Mouse (Mus musculus): ENCODE results near the gene Pfkfb2. TPM values are rescaled to one million over a fixed set of nuclear protein-coding genes. Genes with fewer than 3 reads are reported as not detected.

Pfkfb2 gene
- total RNA-seq (2017): 14.6 and 18.1 TPM in 2 replicates

- ATAC-seq (replicated peaks in 1 of 2; ENCODE audit: insufficient read depth in 1 of 2, low FRiP score in 2 of 2, low TSS enrichment in 1 of 2, low read depth in 1 of 2, poor library complexity in 2 of 2, severe bottlenecking in 2 of 2): no peak
Observed at GRCm38 (mm10) chr1:130729153-130729552, at the start of gene Pfkfb2. Gene Pfkfb2 (minus strand): TSS chr1:130729253.

DNA sequence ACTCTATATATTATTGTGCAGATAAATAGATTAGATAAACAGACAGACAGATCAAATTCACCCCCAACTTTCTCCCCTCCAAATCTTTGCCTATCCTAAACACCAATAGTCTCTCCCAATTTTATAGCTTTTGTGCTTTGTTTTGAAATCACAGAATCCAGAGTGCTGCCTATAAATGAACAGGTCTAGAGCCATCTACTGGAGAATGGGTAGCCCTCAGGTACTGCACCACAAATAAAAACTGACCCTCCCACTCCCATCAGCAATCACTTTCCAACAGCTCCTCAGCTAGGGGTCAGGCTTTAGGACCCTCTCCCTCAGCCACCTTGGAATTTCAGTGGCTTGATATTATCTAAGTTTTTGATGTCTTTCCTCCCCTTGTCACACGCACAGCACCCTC lies 47.6 kb upstream of the Pfkfb2 start:
- ATAC-seq (replicated peaks in 1 of 2; ENCODE audit: insufficient read depth in 1 of 2, low FRiP score in 2 of 2, low TSS enrichment in 1 of 2, low read depth in 1 of 2, poor library complexity in 2 of 2, severe bottlenecking in 2 of 2): peak in 1 of 2 experiments; percentile 60; a peak in 2 of 4 replicates

DNA sequence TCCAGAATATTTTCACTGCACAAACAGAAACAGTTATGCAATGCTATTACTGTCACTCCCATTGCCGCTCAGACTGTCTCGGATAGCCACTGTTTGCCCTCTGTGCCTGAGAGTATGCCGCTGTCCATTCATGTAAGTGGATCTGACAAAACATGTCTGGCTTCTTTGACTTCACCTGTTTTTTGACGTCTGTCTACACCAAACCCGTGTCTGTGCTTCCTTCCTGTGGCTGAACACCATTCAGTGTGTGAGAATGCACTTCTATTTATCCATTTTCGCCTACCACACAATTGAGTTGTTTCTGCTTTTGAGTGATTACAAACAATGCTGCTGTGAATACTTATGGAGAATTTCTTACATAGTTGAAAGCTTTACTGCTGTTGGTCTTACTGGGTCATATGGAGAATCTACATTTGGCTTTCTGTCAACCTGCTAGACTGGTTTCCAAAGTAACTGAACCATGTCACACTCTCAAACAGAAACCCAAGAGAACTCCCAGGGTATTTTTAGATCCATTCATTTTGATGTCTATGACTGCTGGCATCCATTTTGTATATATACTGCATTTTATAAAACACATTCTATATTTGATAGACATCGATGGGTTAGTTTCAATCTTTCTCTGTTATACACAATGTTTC lies 46.8 kb upstream of the Pfkfb2 start:
- ATAC-seq (replicated peaks in 1 of 2; ENCODE audit: insufficient read depth in 1 of 2, low FRiP score in 2 of 2, low TSS enrichment in 1 of 2, low read depth in 1 of 2, poor library complexity in 2 of 2, severe bottlenecking in 2 of 2): no peak

DNA sequence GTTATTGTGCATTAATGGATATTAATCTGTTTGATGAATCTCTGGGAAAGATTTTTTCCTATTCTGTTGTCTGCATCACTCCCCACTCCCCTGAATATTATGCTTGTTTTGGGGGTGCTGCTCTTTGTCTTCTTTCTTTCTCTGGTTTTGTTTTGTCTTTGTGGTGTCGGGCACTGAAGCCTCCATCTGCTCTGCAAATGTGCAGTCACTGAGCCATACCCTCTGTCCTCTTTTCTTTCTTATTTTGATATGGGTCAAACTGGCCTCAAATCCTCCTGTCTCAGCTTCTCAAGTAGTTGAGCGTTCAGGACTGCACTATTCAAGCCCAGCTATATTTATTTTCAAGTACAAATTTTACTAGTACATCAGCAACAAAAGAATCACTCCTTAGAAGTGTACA lies 46.2 kb upstream of the Pfkfb2 start:
- ATAC-seq (replicated peaks in 1 of 2; ENCODE audit: insufficient read depth in 1 of 2, low FRiP score in 2 of 2, low TSS enrichment in 1 of 2, low read depth in 1 of 2, poor library complexity in 2 of 2, severe bottlenecking in 2 of 2): no peak

GRCm38 (mm10) chr1:130770981-130771494 lies 42.0 kb upstream of the Pfkfb2 start:
- ATAC-seq (replicated peaks in 1 of 2; ENCODE audit: insufficient read depth in 1 of 2, low FRiP score in 2 of 2, low TSS enrichment in 1 of 2, low read depth in 1 of 2, poor library complexity in 2 of 2, severe bottlenecking in 2 of 2): no peak

GRCm38 (mm10) chr1:130770487-130770886 lies 41.4 kb upstream of the Pfkfb2 start:
- no peak for ATAC-seq (replicated peaks in 1 of 2; ENCODE audit: insufficient read depth in 1 of 2, low FRiP score in 2 of 2, low TSS enrichment in 1 of 2, low read depth in 1 of 2, poor library complexity in 2 of 2, severe bottlenecking in 2 of 2)

DNA sequence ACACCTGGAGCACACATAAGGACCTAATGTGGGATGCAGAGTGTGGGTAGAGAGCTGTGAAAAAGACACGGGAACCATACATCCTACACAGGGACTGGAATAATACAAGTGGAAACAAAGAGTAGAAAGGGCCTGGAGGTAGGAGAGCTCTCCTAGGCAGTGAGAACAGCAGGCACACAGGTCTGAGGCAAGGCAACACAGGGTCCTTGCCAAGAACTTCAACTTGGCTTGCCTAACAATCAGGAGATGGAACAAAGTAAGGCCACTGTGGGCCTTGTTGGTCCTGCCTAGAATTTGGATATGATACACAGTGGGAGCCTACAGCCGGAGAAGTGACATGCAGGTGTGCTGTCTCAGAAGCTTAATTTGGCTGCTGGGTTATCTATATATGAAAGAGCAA lies 40.9 kb upstream of the Pfkfb2 start:
- ATAC-seq (replicated peaks in 1 of 2; ENCODE audit: insufficient read depth in 1 of 2, low FRiP score in 2 of 2, low TSS enrichment in 1 of 2, low read depth in 1 of 2, poor library complexity in 2 of 2, severe bottlenecking in 2 of 2): no peak

DNA sequence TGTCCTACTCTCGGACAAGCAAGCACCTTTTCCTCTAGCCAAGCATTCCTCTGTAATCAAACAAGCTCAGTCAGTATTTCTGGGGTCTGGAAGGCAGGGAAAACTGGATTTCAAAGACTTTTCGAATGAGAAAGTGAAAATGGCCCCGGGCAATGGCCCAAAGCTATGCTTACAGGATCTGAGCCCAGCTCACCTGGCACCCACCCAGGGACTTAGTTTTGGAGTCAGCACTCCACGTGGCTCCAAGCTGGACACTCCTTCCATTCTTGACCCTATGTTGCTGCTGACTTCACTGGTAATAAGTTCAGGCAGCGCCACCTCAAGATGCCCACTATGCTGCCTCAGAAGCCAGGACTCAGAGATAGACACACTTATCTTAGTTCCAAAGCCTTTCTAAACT lies 38.0 kb upstream of the Pfkfb2 start:
- no peak for ATAC-seq (replicated peaks in 1 of 2; ENCODE audit: insufficient read depth in 1 of 2, low FRiP score in 2 of 2, low TSS enrichment in 1 of 2, low read depth in 1 of 2, poor library complexity in 2 of 2, severe bottlenecking in 2 of 2)

GRCm38 (mm10) chr1:130764027-130764461 lies 35.0 kb upstream of the Pfkfb2 start:
- peak; percentile 51 to 80; a peak in 3 of 4 replicates for ATAC-seq (replicated peaks in 1 of 2; ENCODE audit: insufficient read depth in 1 of 2, low FRiP score in 2 of 2, low TSS enrichment in 1 of 2, low read depth in 1 of 2, poor library complexity in 2 of 2, severe bottlenecking in 2 of 2)

DNA sequence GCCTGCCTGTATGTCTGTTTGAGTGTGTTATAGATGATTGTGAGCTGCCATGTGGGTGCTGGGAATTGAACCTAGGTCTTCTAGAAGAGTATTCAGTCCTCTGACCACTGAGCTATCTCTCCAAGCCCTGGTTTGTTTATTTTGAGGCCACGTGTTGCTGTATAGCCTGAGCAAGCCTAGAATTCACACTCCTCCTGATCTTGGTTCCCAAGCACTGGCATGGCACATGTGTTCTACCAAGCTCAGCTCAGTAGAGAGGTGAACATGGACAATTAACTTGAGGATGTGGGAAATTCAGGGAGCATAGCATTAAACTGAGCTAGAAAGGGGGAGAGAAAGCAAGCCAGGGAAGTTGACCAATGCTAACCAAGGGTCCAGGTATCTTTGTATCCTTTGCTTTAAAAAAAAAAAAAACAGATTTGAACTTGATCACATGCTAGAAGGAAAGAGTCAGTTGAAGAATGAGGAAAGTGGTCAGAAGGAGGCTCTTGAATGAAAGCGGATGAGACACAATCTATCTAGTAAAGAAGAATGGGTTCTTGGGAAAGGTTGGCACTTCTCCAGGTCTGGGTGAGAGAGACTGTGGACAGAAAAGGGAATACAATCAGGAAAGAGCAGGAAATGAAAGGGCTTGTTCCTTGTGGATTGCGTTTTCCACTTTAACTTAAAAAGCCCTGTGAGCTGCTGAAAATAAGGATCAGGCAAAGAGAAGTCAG lies 33.1 kb upstream of the Pfkfb2 start:
- ATAC-seq (replicated peaks in 1 of 2; ENCODE audit: insufficient read depth in 1 of 2, low FRiP score in 2 of 2, low TSS enrichment in 1 of 2, low read depth in 1 of 2, poor library complexity in 2 of 2, severe bottlenecking in 2 of 2): no peak

DNA sequence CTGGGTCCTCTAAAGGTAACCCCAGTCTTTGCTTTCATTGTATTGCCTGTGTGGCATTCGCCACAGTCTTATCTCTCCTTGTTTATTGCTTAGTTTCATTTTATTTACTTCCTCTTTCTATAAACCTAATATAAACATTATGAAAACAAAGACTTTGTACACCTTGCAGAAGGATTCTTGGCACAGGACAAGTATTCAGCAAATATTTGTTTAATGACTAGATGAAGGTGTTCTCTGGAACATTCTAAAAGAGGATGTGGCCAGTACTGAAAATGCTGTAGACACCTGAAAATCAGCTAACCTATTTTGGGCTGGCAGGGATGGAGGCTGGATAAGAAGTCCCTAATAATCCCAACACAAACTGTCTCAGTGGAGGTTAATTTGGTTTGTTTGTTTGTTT lies 32.5 kb upstream of the Pfkfb2 start:
- no peak for ATAC-seq (replicated peaks in 1 of 2; ENCODE audit: insufficient read depth in 1 of 2, low FRiP score in 2 of 2, low TSS enrichment in 1 of 2, low read depth in 1 of 2, poor library complexity in 2 of 2, severe bottlenecking in 2 of 2)

GRCm38 (mm10) chr1:130759689-130760088 lies 30.6 kb upstream of the Pfkfb2 start:
- ATAC-seq (replicated peaks in 1 of 2; ENCODE audit: insufficient read depth in 1 of 2, low FRiP score in 2 of 2, low TSS enrichment in 1 of 2, low read depth in 1 of 2, poor library complexity in 2 of 2, severe bottlenecking in 2 of 2): no peak

- ATAC-seq (replicated peaks in 1 of 2; ENCODE audit: insufficient read depth in 1 of 2, low FRiP score in 2 of 2, low TSS enrichment in 1 of 2, low read depth in 1 of 2, poor library complexity in 2 of 2, severe bottlenecking in 2 of 2): no peak
Observed at GRCm38 (mm10) chr1:130746819-130747218, 17.8 kb upstream of the Pfkfb2 start.

DNA sequence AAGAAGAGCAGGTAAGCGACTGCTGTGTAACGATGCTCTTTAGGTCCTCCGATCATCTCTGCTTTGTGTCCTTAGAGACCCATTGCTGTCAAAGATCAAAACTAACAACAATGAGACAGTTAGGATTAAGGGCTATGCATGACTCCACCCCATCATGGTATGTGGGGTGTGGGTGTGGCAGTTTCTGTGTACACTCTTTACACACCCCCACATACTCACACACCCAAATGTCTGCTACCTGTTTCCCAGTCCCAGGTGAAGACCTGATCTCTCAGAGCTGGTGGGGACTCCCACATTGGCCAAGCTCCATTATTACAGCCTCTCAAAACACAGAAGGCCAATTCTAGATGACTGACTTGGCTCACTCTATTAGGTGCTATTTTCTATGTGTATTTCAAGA lies 16.5 kb upstream of the Pfkfb2 start:
- ATAC-seq (replicated peaks in 1 of 2; ENCODE audit: insufficient read depth in 1 of 2, low FRiP score in 2 of 2, low TSS enrichment in 1 of 2, low read depth in 1 of 2, poor library complexity in 2 of 2, severe bottlenecking in 2 of 2): no peak

DNA sequence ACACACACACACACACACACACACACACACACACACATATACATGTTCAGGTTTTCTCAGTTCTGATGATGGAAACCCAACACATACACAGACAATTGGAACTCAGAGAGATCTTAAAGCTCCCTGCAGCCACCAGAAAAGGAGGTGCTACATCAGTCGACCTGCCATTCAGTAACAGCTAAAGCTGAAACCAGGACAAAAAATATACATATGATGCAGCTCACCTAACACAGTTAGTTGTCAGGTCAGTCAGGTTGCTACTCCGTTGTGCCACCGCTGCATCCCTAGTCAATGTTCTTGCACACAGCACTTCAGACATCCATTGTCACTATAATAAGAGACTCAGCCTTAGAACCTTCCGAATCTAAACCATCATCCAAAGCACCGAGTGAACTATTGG lies 15.9 kb upstream of the Pfkfb2 start:
- no peak for ATAC-seq (replicated peaks in 1 of 2; ENCODE audit: insufficient read depth in 1 of 2, low FRiP score in 2 of 2, low TSS enrichment in 1 of 2, low read depth in 1 of 2, poor library complexity in 2 of 2, severe bottlenecking in 2 of 2)

DNA sequence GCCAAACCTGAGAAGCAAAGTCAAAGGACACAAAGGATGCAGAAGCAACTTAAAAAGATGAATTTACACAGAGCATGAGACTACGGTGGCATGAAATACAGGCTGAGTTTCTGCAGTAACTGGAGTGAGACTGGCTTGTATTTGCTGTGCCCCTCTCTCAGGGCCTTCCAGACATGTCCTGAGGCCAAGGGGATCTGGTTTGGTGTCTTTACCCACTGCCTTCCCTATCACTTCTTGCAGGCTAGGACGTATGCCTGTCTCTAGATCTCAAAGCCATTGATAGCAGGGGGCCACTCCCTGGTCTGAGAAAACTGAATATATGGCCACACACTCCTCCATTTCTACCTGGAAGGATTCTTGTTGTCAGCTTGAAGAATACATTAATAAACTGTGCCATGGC lies 15.2 kb upstream of the Pfkfb2 start:
- no peak for ATAC-seq (replicated peaks in 1 of 2; ENCODE audit: insufficient read depth in 1 of 2, low FRiP score in 2 of 2, low TSS enrichment in 1 of 2, low read depth in 1 of 2, poor library complexity in 2 of 2, severe bottlenecking in 2 of 2)

- ATAC-seq (replicated peaks in 1 of 2; ENCODE audit: insufficient read depth in 1 of 2, low FRiP score in 2 of 2, low TSS enrichment in 1 of 2, low read depth in 1 of 2, poor library complexity in 2 of 2, severe bottlenecking in 2 of 2): 0 out of 4 replicates have a peak, but pooled peaks of 1 of the 2 experiments have one; percentile 33
Observed at GRCm38 (mm10) chr1:130743775-130744174, 14.7 kb upstream of the Pfkfb2 start.

GRCm38 (mm10) chr1:130742201-130742600 lies 13.1 kb upstream of the Pfkfb2 start:
- ATAC-seq (replicated peaks in 1 of 2; ENCODE audit: insufficient read depth in 1 of 2, low FRiP score in 2 of 2, low TSS enrichment in 1 of 2, low read depth in 1 of 2, poor library complexity in 2 of 2, severe bottlenecking in 2 of 2): no peak
